Mouse (Mus musculus): ENCODE data around the gene Fezf1.

DNA sequence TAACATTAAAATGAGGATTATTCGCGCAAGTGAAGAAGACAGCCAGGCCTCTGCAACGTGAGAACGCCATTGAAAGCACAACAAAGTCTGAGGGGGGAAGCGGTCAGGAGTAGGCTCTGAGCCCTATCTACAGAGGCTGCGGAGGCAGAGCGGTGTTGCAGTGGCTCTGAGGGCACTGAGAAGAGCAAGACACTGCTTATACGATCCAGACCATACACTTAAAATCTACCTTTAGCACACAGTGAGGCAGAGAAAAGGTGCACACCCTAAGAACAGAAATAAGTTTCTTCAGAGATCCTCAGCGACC lies 33.3 kb upstream of the Fezf1 start:
- no peak for TF ChIP-seq EP300 (IDR thresholded peaks at IDR 0.05; ENCODE audit: insufficient read depth, low read depth, low read length)
- TF ChIP-seq POLR2A (IDR thresholded peaks at IDR 0.05; ENCODE audit: insufficient read depth, low read length) = no peak
- TF ChIP-seq CTCF (IDR thresholded peaks at IDR 0.05; ENCODE audit: low read depth, low read length) = no peak
